Mouse (Mus musculus) CH12.LX (cell line): ENCODE results near the gene Gm16503. TPM values are rescaled to one million over a fixed set of nuclear protein-coding genes. Genes with fewer than 3 reads are reported as not detected.
"Not testable (repeated sequence)": the region's sequence is repeated elsewhere in the genome, so short reads cannot be mapped to it uniquely, and the experiment has no call there.

Source experiments
- DNase-seq: peaks from one replicate; pipeline ENCODE4 v3.0.0-alpha.2; 2013; ENCODE audit errors: extremely low read depth
- H3K27ac ChIP-seq: 2 replicates; pipeline ENCODE4 v1.5.1; 2012; ENCODE audit warnings: low read depth, mild to moderate bottlenecking, control low read depth, moderate library complexity; ENCODE audit not compliant: insufficient read depth
- H3K27me3 ChIP-seq: replicated peaks from 2 replicates; pipeline ENCODE3; 2012; ENCODE audit warnings: inconsistent platforms
- H3K36me3 ChIP-seq, 2 experiments: replicated peaks in 1 of 2; 2 replicates each; pipeline versions ENCODE3 to v1.6.1; 2012; ENCODE audit warnings: inconsistent platforms in 1 of 2, low read length in 1 of 2, mild to moderate bottlenecking in 1 of 2, mixed read lengths in 1 of 2, moderate library complexity in 1 of 2; ENCODE audit not compliant: control insufficient read depth in 1 of 2, insufficient read depth in 1 of 2
- H3K4me1 ChIP-seq, 2 experiments: 2 replicates each; pipeline ENCODE4 v1.6.1; 2012; ENCODE audit warnings: inconsistent platforms in 1 of 2, moderate library complexity in 1 of 2; ENCODE audit not compliant: insufficient read depth in 2 of 2, control insufficient read depth in 1 of 2
- H3K4me2 ChIP-seq: 2 replicates; pipeline ENCODE4 v1.6.1; 2012; ENCODE audit warnings: low read depth, mild to moderate bottlenecking, control low read depth; ENCODE audit not compliant: poor library complexity, insufficient read depth, severe bottlenecking
- H3K4me3 ChIP-seq, 3 experiments: fragments of 150-350 bp in 1 of 3; sonication (generic) in 1 of 3; replicated peaks in 1 of 3; 2 replicates each; pipeline versions ENCODE3 to v1.5.1; 2011 to 2012; ENCODE audit warnings: low read depth in 2 of 3, low read length in 2 of 3, mild to moderate bottlenecking in 2 of 3, moderate library complexity in 2 of 3, control low read depth in 1 of 3, improper control_type of control experiment in 1 of 3, inconsistent platforms in 1 of 3, mixed read lengths in 1 of 3; ENCODE audit not compliant: poor library complexity in 1 of 3
- H3K79me2 ChIP-seq: replicated peaks from 2 replicates; pipeline ENCODE4 v1.6.1; 2012; ENCODE audit warnings: mild to moderate bottlenecking, moderate library complexity; ENCODE audit not compliant: control insufficient read depth, poor library complexity, insufficient read depth, severe bottlenecking; ENCODE audit errors: extremely low read depth
- H3K9ac ChIP-seq: 2 replicates; pipeline ENCODE4 v1.6.1; 2012; ENCODE audit warnings: low read depth, mild to moderate bottlenecking, control low read depth, moderate library complexity; ENCODE audit not compliant: insufficient read depth
- H3K9me3 ChIP-seq: replicated peaks from 2 replicates; pipeline ENCODE3; 2012; ENCODE audit warnings: low read length, inconsistent platforms, mixed read lengths
- CHD2 ChIP-seq: IDR thresholded peaks from 2 replicates; pipeline ENCODE4 v1.6.1; 2011; ENCODE audit warnings: low read length, improper control_type of control experiment
- CTCF ChIP-seq, 2 experiments: IDR thresholded peaks in 1 of 2; conservative IDR thresholded peaks in 1 of 2; 2 replicates each; pipeline ENCODE4 v1.5.1; 2011 to 2012; ENCODE audit warnings: low read depth in 2 of 2, low read length in 2 of 2, improper control_type of control experiment in 1 of 2, inconsistent platforms in 1 of 2, mild to moderate bottlenecking in 1 of 2, moderate library complexity in 1 of 2
- E2F4 ChIP-seq: IDR thresholded peaks from 2 replicates; pipeline ENCODE4 v1.6.1; 2011; ENCODE audit warnings: low read depth, low read length, improper control_type of control experiment; ENCODE audit not compliant: insufficient replicate concordance
- EP300 ChIP-seq: IDR thresholded peaks from 2 replicates; pipeline ENCODE4 v1.6.1; 2011; ENCODE audit warnings: low read length, improper control_type of control experiment
- ETS1 ChIP-seq: conservative IDR thresholded peaks from 2 replicates; pipeline ENCODE4 v1.6.1; 2012; ENCODE audit warnings: low read depth, mild to moderate bottlenecking, inconsistent platforms, low read length, improper control_type of control experiment, moderate library complexity
- IRF4 ChIP-seq: IDR thresholded peaks from 2 replicates; pipeline ENCODE4 v1.6.1; 2014; ENCODE audit warnings: low read depth, mild to moderate bottlenecking, inconsistent platforms, low read length, improper control_type of control experiment
- JUN ChIP-seq: IDR thresholded peaks from 2 replicates; pipeline ENCODE4 v1.6.1; 2011; ENCODE audit warnings: low read depth, mild to moderate bottlenecking, low read length, improper control_type of control experiment, moderate library complexity; ENCODE audit not compliant: insufficient read depth
- JUND ChIP-seq: conservative IDR thresholded peaks from 2 replicates; pipeline ENCODE4 v1.6.1; 2011; ENCODE audit warnings: low read depth, low read length, improper control_type of control experiment
- KAT2A ChIP-seq: IDR thresholded peaks from 2 replicates; pipeline ENCODE4 v1.6.1; 2012; ENCODE audit warnings: low read length, improper control_type of control experiment, inconsistent platforms; ENCODE audit not compliant: insufficient replicate concordance
- MAFK ChIP-seq: IDR thresholded peaks from 2 replicates; pipeline ENCODE4 v1.6.1; 2011; ENCODE audit warnings: low read length, improper control_type of control experiment; ENCODE audit not compliant: insufficient replicate concordance
- MAX ChIP-seq: IDR thresholded peaks from 2 replicates; pipeline ENCODE4 v1.6.1; 2011; ENCODE audit warnings: low read length, improper control_type of control experiment
- MXI1 ChIP-seq: IDR thresholded peaks from 2 replicates; pipeline ENCODE4 v1.6.1; 2011; ENCODE audit warnings: mild to moderate bottlenecking, low read depth, low read length, improper control_type of control experiment
- NRF1 ChIP-seq: IDR thresholded peaks from 2 replicates; pipeline ENCODE4 v1.6.1; 2014; ENCODE audit warnings: low read depth, mild to moderate bottlenecking, inconsistent platforms, low read length, improper control_type of control experiment, moderate library complexity
- RAD21 ChIP-seq: IDR thresholded peaks from 2 replicates; pipeline ENCODE4 v1.6.1; 2011; ENCODE audit warnings: low read depth, mild to moderate bottlenecking, low read length, improper control_type of control experiment, moderate library complexity
- RCOR1 ChIP-seq: conservative IDR thresholded peaks from 2 replicates; pipeline ENCODE4 v1.6.1; 2012; ENCODE audit warnings: low read depth, mild to moderate bottlenecking, inconsistent platforms, low read length, improper control_type of control experiment
- SIN3A ChIP-seq: IDR thresholded peaks from 2 replicates; pipeline ENCODE4 v1.6.1; 2012; ENCODE audit warnings: low read length, improper control_type of control experiment, inconsistent platforms
- TBP ChIP-seq: conservative IDR thresholded peaks from 2 replicates; pipeline ENCODE4 v1.6.1; 2011; ENCODE audit warnings: low read depth, low read length, improper control_type of control experiment
- ZC3H11A ChIP-seq: IDR thresholded peaks from 2 replicates; pipeline ENCODE4 v1.6.1; 2012; ENCODE audit warnings: low read depth, mild to moderate bottlenecking, inconsistent platforms, low read length, improper control_type of control experiment
- ZKSCAN1 ChIP-seq: IDR thresholded peaks from 2 replicates; pipeline ENCODE4 v1.6.1; 2012; ENCODE audit warnings: low read depth, inconsistent platforms, low read length, improper control_type of control experiment, borderline replicate concordance
- ZMIZ1 ChIP-seq: IDR thresholded peaks from 2 replicates; pipeline ENCODE4 v1.6.1; 2012; ENCODE audit warnings: low read depth, mild to moderate bottlenecking, inconsistent platforms, low read length, improper control_type of control experiment
- dilution Hi-C: fragments of 300-500 bp; cut with MboI; formaldehyde crosslinking; loops from 2 replicates; pipeline ENCODE4 v1.14.3; 2020; ENCODE audit warnings: low sequenced_read_pairs; ENCODE audit not compliant: extremely low pct_unique_long_range_greater_than_20kb, extremely low pct_ligation_motif_present
- in situ Hi-C: fragments of 300-500 bp; cut with MboI; formaldehyde crosslinking; loops from 3 replicates; pipeline ENCODE4 v1.14.3; 2019; ENCODE audit warnings: low sequenced_read_pairs, low pct_ligation_motif_present, low pct_unique_long_range_greater_than_20kb, mixed read lengths
- polyA plus RNA-seq: library from polyadenylated mRNA; unstranded; fragments of >175 nt; gene quantifications from 2 replicates; pipeline ENCODE4 v1.2.1, GENCODE M21; 2012; ENCODE audit warnings: low read depth; ENCODE audit not compliant: insufficient read length
- total RNA-seq, 2 experiments: library from RNA; depleted of rRNA; stranded (reverse); fragments of 300-350 nt in 1 of 2; fragments of >200 nt in 1 of 2; gene quantifications; 2 replicates each; pipeline ENCODE4 v1.2.3; 2012 to 2014

The Gm16503 gene
- total and polyA plus RNA-seq, 3 experiments: not detected

GRCm38 (mm10) chr4:147537702-147538101 lies 2.3 kb upstream of the Gm16503 start:
- Histone ChIP-seq H3K4me3 (no peak overlapping the region), H3K4me2 (no peak overlapping the region), H3K27ac (no peak overlapping the region), H3K4me1 (no peaks in the 10 kb centered on the region), H3K9me3 (peaks cover 28% of the 10 kb centered on the region), H3K36me3 (no peaks in the 10 kb centered on the region), H3K9ac (no peak overlapping the region), H3K27me3 (no peaks in the 10 kb centered on the region), H3K79me2 (no peaks in the 10 kb centered on the region)
- dilution Hi-C loops (no loop called here), in situ Hi-C loops (no loop called here)
- TF ChIP-seq EP300 (no peak), MAFK (no peak)
- DNase-seq: no peak

GRCm38 (mm10) chr4:147541105-147541504 lies 1.1 kb downstream of the Gm16503 start:
- no peak for DNase-seq
- Histone ChIP-seq H3K9me3 (peaks cover 22% of the 10 kb centered on the region), H3K4me1 (no peaks in the 10 kb centered on the region), H3K4me3 (no peak overlapping the region), H3K79me2 (no peaks in the 10 kb centered on the region), H3K27me3 (no peaks in the 10 kb centered on the region), H3K9ac (no peak overlapping the region), H3K36me3 (no peaks in the 10 kb centered on the region), H3K27ac (no peak overlapping the region), H3K4me2 (no peak overlapping the region)
- dilution Hi-C loops (no loop called here), in situ Hi-C loops (no loop called here)
- TF ChIP-seq SIN3A (no peak), TBP (no peak), IRF4 (no peak), JUND (no peak), KAT2A (no peak), E2F4 (no peak), RCOR1 (no peak), CHD2 (no peak), RAD21 (no peak), CTCF (conservative IDR thresholded peaks at IDR 0.05 in 1 of 2, IDR thresholded peaks at IDR 0.05 in 1 of 2; ENCODE audit: low read depth in 2 of 2, low read length in 2 of 2) (no peak), ZKSCAN1 (no peak), ZMIZ1 (no peak), MAX (no peak), ZC3H11A (no peak), EP300 (no peak), NRF1 (no peak), ETS1 (no peak), MXI1 (no peak), JUN (no peak)

GRCm38 (mm10) chr4:147553071-147553470 lies 13.1 kb downstream of the Gm16503 start, which contains the start of gene Zfp985:
Gene Zfp985, plus strand, starts transcription at chr4:147553277.
- H3K79me2 ChIP-seq, H3K36me3 ChIP-seq, dilution Hi-C loops, H3K4me2 ChIP-seq, H3K9me3 ChIP-seq, H3K27me3 ChIP-seq, H3K4me3 ChIP-seq, H3K4me1 ChIP-seq, in situ Hi-C loops, H3K27ac ChIP-seq, DNase-seq, H3K9ac ChIP-seq: not testable (repeated sequence)

- dilution Hi-C loops, DNase-seq, H3K4me3 ChIP-seq, H3K9ac ChIP-seq, in situ Hi-C loops, H3K4me1 ChIP-seq, H3K79me2 ChIP-seq, H3K27ac ChIP-seq, H3K4me2 ChIP-seq, H3K36me3 ChIP-seq, H3K27me3 ChIP-seq, H3K9me3 ChIP-seq: not testable (repeated sequence)
These were observed 14.3 kb downstream of the Gm16503 start for GRCm38 (mm10) chr4:147554361-147554760.
